Mouse (Mus musculus): ENCODE measurements around the gene Fam151b. TPM values are rescaled to one million over a fixed set of nuclear protein-coding genes. Genes with fewer than 3 reads are reported as not detected.

Fam151b gene
- polyA plus RNA-seq (2014; fragmentation: Nextera tagmentation; extraction: Ambion mirVana), result not detected in 2 replicates

DNA sequence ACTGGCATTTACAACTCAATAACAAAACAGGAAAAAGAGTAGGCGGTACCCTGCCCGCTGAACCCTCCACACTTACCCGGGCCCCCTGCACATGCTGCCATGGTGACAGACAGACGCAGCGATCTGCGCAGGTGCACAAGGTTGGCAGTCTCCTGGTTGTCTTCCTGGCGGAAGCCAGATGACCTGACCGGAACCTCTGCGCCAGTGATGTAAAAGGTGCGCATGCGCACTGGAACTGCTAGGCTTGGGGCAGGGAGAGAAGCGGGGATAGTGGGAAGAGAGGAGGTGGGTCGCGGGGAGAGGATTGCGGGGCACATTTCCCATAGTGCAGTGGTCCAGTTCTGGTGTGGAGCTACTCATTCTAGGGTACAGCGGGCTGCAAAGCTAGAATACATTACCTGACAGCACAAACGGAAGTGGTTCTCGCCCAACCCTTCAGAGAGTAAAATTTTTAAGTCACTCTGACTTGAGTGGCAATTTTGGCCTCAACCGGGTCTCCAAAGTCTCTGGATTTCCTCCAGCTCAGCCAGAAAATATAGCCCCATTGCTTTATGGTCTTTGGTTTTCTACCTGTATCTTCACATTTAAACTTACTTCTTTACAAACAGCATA, at the start of gene Fam151b:
TSS of gene Fam151b (minus strand) at position 164 of the 612 bp plus-strand sequence.
- Histone ChIP-seq H3K4me2 (replicated peaks) (peak within 1 kb of the TSS; percentile 56), H3K9ac (peak within 1 kb of the TSS; percentile 53), H3K27ac (peak within 1 kb of the TSS; percentile 66), H3K9me3 (ENCODE audit: control insufficient read depth, low read length) (no peaks in the 10 kb centered on the region), H3K4me1 (replicated peaks; ENCODE audit: control insufficient read depth, insufficient read depth, low read length) (no peaks in the 10 kb centered on the region), H3K27me3 (ENCODE audit: control insufficient read depth, insufficient read depth, low read length) (no peaks in the 10 kb centered on the region), H3K36me3 (replicated peaks; ENCODE audit: control insufficient read depth, insufficient read depth) (peaks cover 3% of the 10 kb centered on the region), H3K4me3 (replicated peaks; ENCODE audit: low read length) (peak within 1 kb of the TSS; percentile 42)
- ATAC-seq (ENCODE audit: low FRiP score) (peak; percentile 100), DNase-seq (ENCODE audit: low spot score) (peak; percentile 95)
- WGBS, result 10% methylated on average over 19 of the region's 19 CpGs

DNA sequence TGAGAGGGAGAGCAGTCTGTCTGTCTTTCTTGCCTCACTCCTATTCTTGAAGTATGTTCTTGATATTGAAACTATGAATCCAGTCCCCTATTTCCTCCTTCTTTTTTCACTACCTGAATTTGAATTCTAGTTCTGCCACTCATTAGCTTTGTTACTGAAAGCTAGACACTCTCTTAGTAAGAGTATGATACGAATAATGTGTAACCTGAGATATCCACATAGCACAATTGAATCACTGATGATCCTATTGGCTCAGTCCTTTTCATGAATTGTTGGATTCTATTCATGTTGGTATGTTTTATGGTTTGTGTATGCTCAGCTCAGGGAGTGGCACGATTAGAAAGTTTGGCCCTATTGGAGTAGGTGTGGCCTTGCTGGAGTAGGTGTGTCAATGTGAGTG, 48.4 kb upstream of the Fam151b start:
- Histone ChIP-seq H3K4me1 (replicated peaks; ENCODE audit: control insufficient read depth, insufficient read depth, low read length) (peaks cover 8% of the 10 kb centered on the region), H3K36me3 (replicated peaks; ENCODE audit: control insufficient read depth, insufficient read depth) (no peaks in the 10 kb centered on the region), H3K27me3 (ENCODE audit: control insufficient read depth, insufficient read depth, low read length) (no peaks in the 10 kb centered on the region), H3K9ac (no peak overlapping the region), H3K4me3 (replicated peaks; ENCODE audit: low read length) (no peak overlapping the region), H3K4me2 (replicated peaks) (no peak overlapping the region), H3K27ac (no peak overlapping the region), H3K9me3 (ENCODE audit: control insufficient read depth, low read length) (no peaks in the 10 kb centered on the region)
- WGBS, result 86% methylated on average over 2 of the region's 2 CpGs
- ATAC-seq (ENCODE audit: low FRiP score) (no peak), DNase-seq (ENCODE audit: low spot score) (no peak)

DNA sequence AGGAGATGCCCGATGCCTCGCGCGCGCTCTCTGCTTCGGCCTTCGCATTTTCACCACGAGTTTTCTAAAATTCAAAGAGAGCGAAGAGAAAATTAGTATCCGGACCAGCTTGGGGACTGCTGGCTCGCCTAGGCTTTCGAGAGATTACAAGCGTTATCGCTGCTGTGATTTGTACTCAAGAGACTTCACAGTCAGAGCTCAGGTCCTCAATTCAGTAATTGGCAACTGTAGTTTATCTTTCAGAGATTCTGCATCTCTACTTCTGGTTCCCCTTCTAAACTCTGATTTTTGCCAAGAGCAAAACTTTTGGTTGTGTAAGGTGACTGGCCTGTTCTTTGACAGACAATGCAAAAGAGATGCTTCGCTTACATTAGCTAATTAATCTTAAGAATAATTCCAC, 47.4 kb upstream of the Fam151b start:
- ATAC-seq (ENCODE audit: low FRiP score) (no peak), DNase-seq (ENCODE audit: low spot score) (no peak)
- H3K4me3 ChIP-seq (replicated peaks; ENCODE audit: low read length), result peak overlapping the region; percentile 84
- peak overlapping the region; percentile 94 for H3K27ac ChIP-seq
- H3K27me3 ChIP-seq (ENCODE audit: control insufficient read depth, insufficient read depth, low read length), result no peaks in the 10 kb centered on the region
- 3% methylated on average over 15 of the region's 15 CpGs for WGBS
- 0 out of 2 replicates have a peak, but pooled peaks cover 3% of the 10 kb centered on the region for H3K36me3 ChIP-seq (replicated peaks; ENCODE audit: control insufficient read depth, insufficient read depth)
- peak overlapping the region; percentile 75 for H3K4me2 ChIP-seq (replicated peaks)
- no peaks in the 10 kb centered on the region for H3K9me3 ChIP-seq (ENCODE audit: control insufficient read depth, low read length)
- H3K9ac ChIP-seq, result peak overlapping the region; percentile 95
- H3K4me1 ChIP-seq (replicated peaks; ENCODE audit: control insufficient read depth, insufficient read depth, low read length), result peaks cover 8% of the 10 kb centered on the region

DNA sequence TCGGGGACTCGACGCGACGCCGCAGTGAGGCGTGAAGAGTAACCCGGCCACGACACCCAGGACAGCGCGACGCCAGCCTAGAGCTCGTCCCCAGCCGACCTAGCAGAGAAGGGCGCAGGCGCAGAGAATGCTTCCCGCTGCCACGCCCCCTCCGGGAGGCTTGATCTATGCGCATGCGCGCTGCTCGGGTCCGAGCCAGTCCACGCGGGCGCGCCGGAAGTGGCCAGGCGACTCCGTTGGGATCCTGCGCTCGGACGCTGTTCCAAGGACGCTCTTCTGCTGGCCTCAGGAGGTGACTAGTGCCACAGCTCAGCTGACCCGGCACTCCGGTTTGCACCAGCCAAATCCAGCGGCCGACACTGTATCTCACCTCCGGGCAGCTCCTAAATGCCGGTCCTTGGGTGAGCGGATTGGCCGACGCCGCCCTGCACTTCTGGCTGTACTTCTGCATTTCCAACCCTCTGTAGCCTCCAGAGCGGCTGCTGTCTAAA, 47.0 kb upstream of the Fam151b start, which contains the start of gene Zfyve16:
TSS of gene Zfyve16 (minus strand) at position 148 of the 491 bp plus-strand sequence.
- 0% methylated on average over 46 of the region's 46 CpGs for WGBS
- DNase-seq (ENCODE audit: low spot score), result peak; percentile 99
- ATAC-seq (ENCODE audit: low FRiP score), result peak; percentile 98
- Histone ChIP-seq H3K36me3 (replicated peaks; ENCODE audit: control insufficient read depth, insufficient read depth) (0 out of 2 replicates have a peak, but pooled peaks cover 3% of the 10 kb centered on the region), H3K4me3 (replicated peaks; ENCODE audit: low read length) (peak within 1 kb of the TSS; percentile 84), H3K4me2 (replicated peaks) (peak within 1 kb of the TSS; percentile 75), H3K9me3 (ENCODE audit: control insufficient read depth, low read length) (no peaks in the 10 kb centered on the region), H3K27ac (peak within 1 kb of the TSS; percentile 94), H3K9ac (peak within 1 kb of the TSS; percentile 95), H3K27me3 (ENCODE audit: control insufficient read depth, insufficient read depth, low read length) (no peaks in the 10 kb centered on the region), H3K4me1 (replicated peaks; ENCODE audit: control insufficient read depth, insufficient read depth, low read length) (peaks cover 8% of the 10 kb centered on the region)

DNA sequence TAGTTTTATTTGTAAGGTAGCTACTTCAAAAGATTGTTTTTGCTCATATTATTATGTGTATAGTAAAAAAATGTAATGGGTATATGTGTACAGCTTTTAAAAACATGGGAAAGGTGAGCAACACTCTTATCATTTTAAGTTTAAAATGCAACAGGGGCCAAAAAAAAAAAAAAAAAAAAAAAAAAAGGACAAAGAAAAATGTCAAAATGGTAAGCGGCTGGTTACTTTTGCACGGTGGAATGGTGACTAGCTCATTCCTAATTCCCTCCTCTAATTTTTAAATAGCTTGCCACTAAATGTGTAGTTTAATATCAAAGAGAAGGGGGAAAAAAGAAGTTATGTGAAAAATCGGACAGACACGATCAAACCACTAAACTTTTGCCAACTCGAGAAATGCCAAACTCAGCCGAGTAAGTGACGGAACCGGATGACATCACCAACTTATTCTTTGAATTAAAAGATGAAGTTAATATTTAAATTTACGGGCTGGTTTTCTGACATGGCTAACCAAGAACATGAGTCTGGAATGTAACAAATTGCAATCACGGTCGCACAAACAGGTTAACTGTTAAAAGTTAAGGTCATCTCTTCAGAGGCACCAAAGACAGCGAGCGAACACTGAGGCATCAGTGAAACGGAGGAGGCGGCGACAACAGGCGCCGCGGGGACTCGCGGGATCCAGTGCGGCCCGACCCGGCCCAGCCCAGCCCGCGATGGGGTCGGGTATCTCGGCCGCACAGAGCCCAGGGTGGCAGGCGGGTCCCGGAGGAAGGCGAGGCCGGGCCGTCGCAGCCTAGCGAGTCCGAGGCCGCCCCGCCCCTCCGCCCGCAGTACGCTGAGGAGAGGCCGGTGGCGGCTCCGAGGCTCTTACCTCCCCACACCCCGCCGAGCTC, 46.3 kb upstream of the Fam151b start:
- ATAC-seq (ENCODE audit: low FRiP score) (no peak; the same call in 1 of the 2 replicates), DNase-seq (ENCODE audit: low spot score) (peak; percentile 64)
- WGBS, result 2% methylated on average over 44 of the region's 47 CpGs

DNA sequence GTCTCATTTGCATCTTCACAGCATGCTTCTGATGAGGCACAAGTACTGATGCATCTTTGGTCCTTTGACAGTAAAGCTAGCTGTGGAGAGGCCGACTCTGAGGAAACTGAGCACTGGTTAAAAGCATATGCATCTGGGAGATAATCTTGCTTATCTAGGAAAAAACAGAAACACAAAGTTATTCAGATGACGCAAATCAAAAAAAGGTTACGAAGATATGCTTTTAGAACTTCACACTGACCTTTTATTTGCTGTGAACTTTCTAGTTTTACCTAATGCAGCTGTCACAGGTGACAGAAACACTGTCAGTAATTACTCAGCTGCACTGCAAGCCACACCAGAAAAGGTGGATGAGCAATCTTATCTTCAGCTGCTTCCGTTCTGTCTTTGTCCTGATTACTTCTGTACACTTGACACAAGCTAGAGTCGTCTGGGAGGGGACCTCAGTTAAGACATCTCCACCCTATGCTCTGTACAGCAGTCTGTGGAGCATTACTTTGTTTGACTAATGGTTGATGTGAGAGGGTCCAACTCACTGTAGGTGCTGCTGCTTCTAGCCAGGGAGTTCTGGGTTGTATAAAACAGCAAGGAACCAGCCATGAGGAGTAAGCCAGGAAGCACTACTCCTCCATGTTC, 39.5 kb upstream of the Fam151b start:
- 93% methylated on average over 5 of the region's 5 CpGs for WGBS
- Histone ChIP-seq H3K27ac (no peak overlapping the region), H3K27me3 (ENCODE audit: control insufficient read depth, insufficient read depth, low read length) (no peaks in the 10 kb centered on the region), H3K9me3 (ENCODE audit: control insufficient read depth, low read length) (no peaks in the 10 kb centered on the region), H3K36me3 (replicated peaks; ENCODE audit: control insufficient read depth, insufficient read depth) (peaks cover 43% of the 10 kb centered on the region), H3K9ac (no peak overlapping the region), H3K4me1 (replicated peaks; ENCODE audit: control insufficient read depth, insufficient read depth, low read length) (no peaks in the 10 kb centered on the region), H3K4me3 (replicated peaks; ENCODE audit: low read length) (no peak overlapping the region), H3K4me2 (replicated peaks) (no peak overlapping the region)
- DNase-seq (ENCODE audit: low spot score), result no peak
- no peak for ATAC-seq (ENCODE audit: low FRiP score)

More for the DNA sequence above, 46.3 kb upstream of the Fam151b start:
- peak overlapping the region; percentile 75 for H3K4me2 ChIP-seq (replicated peaks)
- peak overlapping the region; percentile 95 for H3K9ac ChIP-seq
- no peaks in the 10 kb centered on the region for H3K9me3 ChIP-seq (ENCODE audit: control insufficient read depth, low read length)
- H3K27ac ChIP-seq, result peak overlapping the region; percentile 94
- peaks cover 8% of the 10 kb centered on the region for H3K4me1 ChIP-seq (replicated peaks; ENCODE audit: control insufficient read depth, insufficient read depth, low read length)
- H3K27me3 ChIP-seq (ENCODE audit: control insufficient read depth, insufficient read depth, low read length), result no peaks in the 10 kb centered on the region
- peak overlapping the region; percentile 84 for H3K4me3 ChIP-seq (replicated peaks; ENCODE audit: low read length)
- 0 out of 2 replicates have a peak, but pooled peaks cover 3% of the 10 kb centered on the region for H3K36me3 ChIP-seq (replicated peaks; ENCODE audit: control insufficient read depth, insufficient read depth)

DNA sequence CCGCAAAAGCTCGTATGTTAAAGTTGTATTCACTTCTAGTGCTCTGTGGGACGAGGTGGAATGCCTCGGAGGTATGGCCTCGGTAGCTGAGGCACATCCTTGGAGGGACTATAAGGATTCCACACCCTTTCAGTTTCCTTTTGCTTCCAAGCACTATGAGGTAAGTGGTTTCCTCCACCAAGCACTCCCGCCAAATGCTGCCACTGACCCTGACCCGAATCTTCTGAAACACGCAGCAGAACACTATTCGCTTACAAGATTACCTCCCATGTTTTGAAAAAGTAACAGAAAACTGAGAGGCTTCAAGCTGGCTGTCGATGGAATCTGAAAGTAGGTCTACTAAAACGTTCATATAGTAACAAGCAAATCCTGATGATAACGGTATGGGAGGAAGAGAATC, 21.1 kb upstream of the Fam151b start:
- peaks cover 73% of the 10 kb centered on the region for H3K36me3 ChIP-seq (replicated peaks; ENCODE audit: control insufficient read depth, insufficient read depth)
- no peak overlapping the region for H3K4me3 ChIP-seq (replicated peaks; ENCODE audit: low read length)
- H3K4me1 ChIP-seq (replicated peaks; ENCODE audit: control insufficient read depth, insufficient read depth, low read length), result no peaks in the 10 kb centered on the region
- H3K9me3 ChIP-seq (ENCODE audit: control insufficient read depth, low read length), result no peaks in the 10 kb centered on the region
- DNase-seq (ENCODE audit: low spot score), result no peak
- WGBS, result 89% methylated on average over 12 of the region's 12 CpGs
- H3K4me2 ChIP-seq (replicated peaks), result no peak overlapping the region
- no peaks in the 10 kb centered on the region for H3K27me3 ChIP-seq (ENCODE audit: control insufficient read depth, insufficient read depth, low read length)
- ATAC-seq (ENCODE audit: low FRiP score), result no peak
- no peak overlapping the region for H3K9ac ChIP-seq
- H3K27ac ChIP-seq, result no peak overlapping the region

DNA sequence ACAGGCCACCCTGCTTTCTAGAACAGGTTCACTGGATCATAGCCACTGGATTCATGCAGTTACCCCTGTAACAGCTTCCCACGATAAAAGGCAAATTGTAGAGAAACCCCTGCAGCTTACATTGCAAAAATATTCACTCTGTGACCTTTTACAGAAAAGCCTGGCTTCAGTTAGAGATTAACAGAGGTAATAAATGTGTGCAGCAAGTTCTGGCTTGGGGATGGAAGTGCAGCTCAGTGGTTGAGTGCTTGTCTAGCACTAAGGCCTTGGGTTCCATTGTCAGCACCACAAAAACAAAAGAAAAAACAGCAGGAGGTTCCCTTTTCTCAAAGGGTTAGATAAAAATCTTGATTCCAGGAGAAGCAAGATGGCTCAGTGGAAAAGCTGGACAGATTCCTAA, 8.1 kb upstream of the Fam151b start:
- 89% methylated on average over 1 of the region's 1 CpGs for WGBS
- Histone ChIP-seq H3K9me3 (ENCODE audit: control insufficient read depth, low read length) (no peaks in the 10 kb centered on the region), H3K9ac (no peak overlapping the region), H3K27ac (no peak overlapping the region), H3K27me3 (ENCODE audit: control insufficient read depth, insufficient read depth, low read length) (no peaks in the 10 kb centered on the region), H3K4me3 (replicated peaks; ENCODE audit: low read length) (no peak overlapping the region), H3K36me3 (replicated peaks; ENCODE audit: control insufficient read depth, insufficient read depth) (peaks cover 42% of the 10 kb centered on the region), H3K4me1 (replicated peaks; ENCODE audit: control insufficient read depth, insufficient read depth, low read length) (no peaks in the 10 kb centered on the region), H3K4me2 (replicated peaks) (no peak overlapping the region)
- no peak for ATAC-seq (ENCODE audit: low FRiP score)
- DNase-seq (ENCODE audit: low spot score), result no peak

DNA sequence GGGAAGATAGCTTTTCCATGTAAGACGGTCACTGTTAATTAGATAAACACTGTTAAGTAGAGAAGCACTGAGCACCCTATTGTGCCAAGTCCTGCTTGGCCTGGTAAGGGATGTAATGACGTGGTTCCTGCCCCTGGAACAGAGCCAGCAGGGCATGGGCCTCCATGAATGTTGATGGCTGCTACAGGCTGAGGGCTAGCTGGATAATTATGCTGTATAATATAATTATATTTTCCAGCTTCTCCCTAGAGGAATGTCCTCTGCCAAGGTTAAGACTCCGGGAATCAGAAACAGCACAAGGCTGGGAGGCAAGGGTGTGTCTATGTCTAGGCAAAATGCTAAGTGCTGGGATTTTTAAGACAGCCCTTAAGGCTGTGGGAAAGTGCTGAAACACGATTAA, 7.0 kb upstream of the Fam151b start:
- H3K27ac ChIP-seq, result no peak overlapping the region
- 58% methylated on average over 4 of the region's 4 CpGs for WGBS
- peaks cover 42% of the 10 kb centered on the region for H3K36me3 ChIP-seq (replicated peaks; ENCODE audit: control insufficient read depth, insufficient read depth)
- H3K9me3 ChIP-seq (ENCODE audit: control insufficient read depth, low read length), result no peaks in the 10 kb centered on the region
- DNase-seq (ENCODE audit: low spot score) (no peak), ATAC-seq (ENCODE audit: low FRiP score) (no peak)
- no peak overlapping the region for H3K9ac ChIP-seq
- H3K4me3 ChIP-seq (replicated peaks; ENCODE audit: low read length), result no peak overlapping the region
- H3K27me3 ChIP-seq (ENCODE audit: control insufficient read depth, insufficient read depth, low read length), result no peaks in the 10 kb centered on the region
- no peak overlapping the region for H3K4me2 ChIP-seq (replicated peaks)
- H3K4me1 ChIP-seq (replicated peaks; ENCODE audit: control insufficient read depth, insufficient read depth, low read length), result no peaks in the 10 kb centered on the region
